Mouse (Mus musculus) urinary bladder, postnatal 25 days (tissue): ENCODE results near the gene Klra7.
"Not testable (repeated sequence)": the region's sequence is repeated elsewhere in the genome, so short reads cannot be mapped to it uniquely, and the experiment has no call there.

Source experiments
- DNase-seq: peaks from one replicate; pipeline ENCODE4 v3.0.0; 2022; ENCODE audit warnings: low spot score

Klra7 gene

GRCm38 (mm10) chr6:130233222-130233621, at the start of gene Klra7:
Klra7 (minus strand) TSS chr6:130233322.
- no peak for DNase-seq

- DNase-seq: not testable (repeated sequence)
Measured at GRCm38 (mm10) chr6:130281828-130282227, 48.7 kb upstream of the Klra7 start, which contains the start of gene Klra10. Klra10 (minus strand) TSS chr6:130281928.

GRCm38 (mm10) chr6:130255326-130255725, 22.2 kb upstream of the Klra7 start:
- no peak for DNase-seq

DNA sequence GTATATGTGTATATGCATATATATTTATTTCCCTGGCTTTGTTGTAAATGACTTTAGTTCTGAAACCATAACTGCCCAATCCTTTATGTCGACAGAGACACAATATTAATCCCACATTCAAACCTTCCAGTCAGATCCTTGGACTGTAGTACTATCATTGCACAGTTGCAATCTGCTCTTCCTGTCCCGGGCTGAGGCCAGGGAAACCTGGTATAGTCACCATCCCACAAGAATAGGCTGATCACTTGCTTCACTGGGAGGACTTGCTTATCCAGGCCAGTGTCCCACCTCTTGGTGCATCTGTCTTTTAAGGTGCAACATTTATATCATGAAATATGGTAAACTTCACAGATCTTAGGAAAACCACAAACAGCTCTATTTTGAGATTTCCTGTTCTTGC, 4.4 kb upstream of the Klra7 start:
- DNase-seq: no peak

DNA sequence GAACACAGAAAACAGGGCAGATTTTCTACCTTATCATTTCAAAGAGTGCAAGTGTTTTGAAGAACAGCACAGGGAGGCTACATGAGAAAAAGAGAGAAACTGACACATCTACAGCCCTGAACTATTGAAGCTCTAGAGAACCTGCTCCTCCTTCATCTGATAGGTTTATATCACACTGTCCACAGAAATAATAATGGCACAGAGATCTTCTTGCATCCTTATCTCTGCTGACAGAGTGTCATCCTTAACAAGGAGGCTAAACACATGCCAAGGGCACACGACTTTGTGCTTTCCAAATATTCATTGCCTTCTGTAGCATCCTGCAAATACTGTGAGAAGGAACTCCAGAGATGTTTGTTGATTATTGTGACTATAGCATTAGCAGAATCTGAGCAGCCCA, 3.5 kb upstream of the Klra7 start:
- DNase-seq: no peak

DNA sequence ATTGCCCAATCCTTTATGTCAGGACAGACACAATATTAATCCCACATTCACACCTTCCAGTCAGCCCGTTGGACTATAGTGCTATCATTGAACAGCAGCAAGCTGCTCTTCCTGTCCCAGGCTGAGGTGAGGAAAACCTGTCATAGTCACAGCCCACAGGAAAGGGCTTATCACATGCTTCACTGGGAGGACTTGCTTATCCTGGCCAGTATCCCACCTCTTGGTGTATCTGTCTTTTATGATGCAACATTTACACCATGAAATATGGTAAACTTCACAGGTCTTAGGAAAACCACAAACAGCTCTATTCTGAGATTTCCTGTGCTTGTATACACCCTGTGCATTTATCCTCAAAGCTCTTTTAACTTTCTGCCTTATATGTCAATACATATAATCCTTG, 35.7 kb downstream of the Klra7 start:
- DNase-seq: not testable (repeated sequence)

- DNase-seq: not testable (repeated sequence)
Measured at GRCm38 (mm10) chr6:130193012-130193411, 40.1 kb downstream of the Klra7 start, which contains the start of gene Klra9. Klra9 (minus strand) TSS chr6:130193112.
